Mouse (Mus musculus) stomach, postnatal 0 days (tissue): Measurements from ENCODE around the gene Ing2.

Experiments used
- CTCF ChIP-seq: IDR thresholded peaks from 2 replicates; pipeline ENCODE4 v1.5.1; 2016; ENCODE audit warnings: antibody characterized with exemption, low read depth, mild to moderate bottlenecking, moderate library complexity
- EP300 ChIP-seq: optimal IDR thresholded peaks from 2 replicates; pipeline ENCODE3; 2016; ENCODE audit warnings: antibody characterized with exemption

- TF ChIP-seq CTCF (no peak), EP300 (no peak)
These were observed 24.5 kb downstream of the Ing2 start for GRCm38 (mm10) chr8:47650853-47651252.
